ENCODE assay signal across 9 mouse cellular contexts in genomic region chr14:20319420-20319819, GRCm38 (mm10). TPM values are rescaled to one million over a fixed set of nuclear protein-coding genes. Genes with fewer than 3 reads are reported as not detected.
DNase-seq lines count a peak whose midpoint lies in the region; ATAC-seq and TF ChIP-seq lines count a peak whose summit lies in the region.
"Had no signal": no experiment of that assay in that cellular context is flagged by ENCODE, and none has a peak within 500 bp of the region (broad histone marks: within the 10 kb centered on the region; RNA-seq: fewer than 3 reads in every experiment).

No protein-coding gene starts in this region.

- no peak overlapping the region for H3K4me3 ChIP-seq in hindbrain, postnatal 0 days (ENCODE audit: low read length)
- H3K4me3 ChIP-seq in hindbrain, embryonic 16.5 days (ENCODE audit: low read length), result no peak overlapping the region
- no peak overlapping the region for H3K4me3 ChIP-seq in liver, embryonic 13.5 days (replicated peaks)
- H3K4me3 ChIP-seq: limb, embryonic 15.5 days had no signal

- H3K4me1 ChIP-seq in hindbrain, postnatal 0 days (ENCODE audit: insufficient read depth, low read length), result no peaks in the 10 kb centered on the region
- no peaks in the 10 kb centered on the region for H3K4me1 ChIP-seq in hindbrain, embryonic 16.5 days (ENCODE audit: control insufficient read depth, insufficient read depth, low read depth, low read length)
- H3K4me1 ChIP-seq in liver, embryonic 13.5 days (replicated peaks), result no peaks in the 10 kb centered on the region
- H3K4me1 ChIP-seq: limb, embryonic 15.5 days had no signal

- H3K27ac ChIP-seq in hindbrain, postnatal 0 days, result no peak overlapping the region
- H3K27ac ChIP-seq in hindbrain, embryonic 16.5 days (ENCODE audit: low read depth, low read length), result no peak overlapping the region
- H3K27ac ChIP-seq in liver, embryonic 13.5 days, result no peak overlapping the region
- H3K27ac ChIP-seq: limb, embryonic 15.5 days had no signal

- H3K27me3 ChIP-seq in hindbrain, postnatal 0 days (ENCODE audit: insufficient read depth, low read length), result no peaks in the 10 kb centered on the region
- H3K27me3 ChIP-seq in hindbrain, embryonic 16.5 days (replicated peaks; ENCODE audit: control insufficient read depth, insufficient read depth, low read length), result no peaks in the 10 kb centered on the region
- H3K27me3 ChIP-seq in liver, embryonic 13.5 days, result no peaks in the 10 kb centered on the region
- H3K27me3 ChIP-seq: limb, embryonic 15.5 days had no signal

- no peak overlapping the region for H3K9ac ChIP-seq in hindbrain, postnatal 0 days (replicated peaks; ENCODE audit: low read length)
- no peak overlapping the region for H3K9ac ChIP-seq in hindbrain, embryonic 16.5 days (ENCODE audit: low read depth, low read length)
- no peak overlapping the region for H3K9ac ChIP-seq in liver, embryonic 13.5 days
- H3K9ac ChIP-seq: limb, embryonic 15.5 days had no signal

- no peaks in the 10 kb centered on the region for H3K9me3 ChIP-seq in hindbrain, postnatal 0 days (ENCODE audit: low read length)
- H3K9me3 ChIP-seq in hindbrain, embryonic 16.5 days (ENCODE audit: control insufficient read depth, low read length), result no peaks in the 10 kb centered on the region
- no peaks in the 10 kb centered on the region for H3K9me3 ChIP-seq in liver, embryonic 13.5 days (replicated peaks)
- H3K9me3 ChIP-seq: limb, embryonic 15.5 days had no signal

- WGBS in hindbrain, postnatal 0 days, result 79% methylated on average over 3 of the region's 3 CpGs
- WGBS in hindbrain, embryonic 16.5 days, result 81% methylated on average over 3 of the region's 3 CpGs
- WGBS in liver, embryonic 13.5 days (ENCODE audit: insufficient replicate concordance), result 71% methylated on average over 3 of the region's 3 CpGs

- peak; percentile 44 for DNase-seq in hindbrain, postnatal 0 days (ENCODE audit: low spot score)
- DNase-seq in adrenal gland, postnatal 14 days, result peak; percentile 70
- DNase-seq in liver, embryonic 13.5 days, result peak; percentile 9
- DNase-seq in right cerebral cortex, postnatal 4 days, result peak; percentile 67
- DNase-seq in ovary, adult 18-20 months (ENCODE audit: low spot score), result no peak

- no peak for ATAC-seq in hindbrain, postnatal 0 days
- no peak for ATAC-seq in hindbrain, embryonic 16.5 days
- ATAC-seq in CD4-positive, CD25-positive, alpha-beta regulatory T cell, adult 4 months, result peak; percentile 53
- 0 out of 2 replicates have a peak, but pooled peaks have one; percentile 49 for ATAC-seq in erythroid progenitor cell, adult 5-6 weeks (replicated peaks; ENCODE audit: low FRiP score, poor library complexity, severe bottlenecking)
- no peak for ATAC-seq in liver, embryonic 13.5 days (ENCODE audit: low read depth)

- H3K4me2 ChIP-seq in hindbrain, postnatal 0 days (ENCODE audit: low read depth, low read length), result no peak overlapping the region
- H3K4me2 ChIP-seq in hindbrain, embryonic 16.5 days (ENCODE audit: low read length), result no peak overlapping the region
- H3K4me2 ChIP-seq in liver, embryonic 13.5 days, result no peak overlapping the region
- H3K4me2 ChIP-seq: limb, embryonic 15.5 days had no signal

- TF ChIP-seq CTCF in hindbrain, postnatal 0 days (IDR thresholded peaks at IDR 0.05; ENCODE audit: low read depth), result peak; percentile 70

- H3K36me3 ChIP-seq in hindbrain, postnatal 0 days (ENCODE audit: insufficient read depth, low read length), result peaks cover 26% of the 10 kb centered on the region
- H3K36me3 ChIP-seq in hindbrain, embryonic 16.5 days (ENCODE audit: control insufficient read depth, insufficient read depth, low read length), result peaks cover 15% of the 10 kb centered on the region
- H3K36me3 ChIP-seq in liver, embryonic 13.5 days, result peaks cover 46% of the 10 kb centered on the region

RNA-seq across cellular contexts. Expression of gene Nudt13, which starts 24.9 kb away (rescaled TPM):
- total RNA-seq in hindbrain, postnatal 0 days (2014; rRNA removed), result 10.3 and 13.4 TPM in 2 replicates
- polyA plus RNA-seq in hindbrain, postnatal 0 days (2015; fragmentation: Nextera tagmentation; extraction: Ambion mirVana), result 11.2 and 12.0 TPM in 2 replicates
- polyA plus RNA-seq in hindbrain, embryonic 16.5 days (2015; fragmentation: Nextera tagmentation; extraction: Ambion mirVana), result 15.8 and 16.4 TPM in 2 replicates
- 10 to 100 TPM; 25.3 to 30.3 TPM for polyA plus RNA-seq in CD4-positive, CD25-positive, alpha-beta regulatory T cell, adult 4 months (2017; shearing (Covaris generic))
- 49.0 and 51.9 TPM in 2 replicates for total RNA-seq in adrenal gland, postnatal 14 days (2021)
- 1.8 and 5.0 TPM in 2 replicates for total RNA-seq in erythroid progenitor cell, adult 5-6 weeks (2015; ENCODE audit: low replicate concordance)
- total RNA-seq in erythroid progenitor cell, adult 5-6 weeks (2017; ENCODE audit: low replicate concordance), result 3.9 and 15.0 TPM in 2 replicates
- polyA plus RNA-seq in liver, embryonic 13.5 days (2015; fragmentation: Nextera tagmentation; extraction: Ambion mirVana), result 6.3 and 7.4 TPM in 2 replicates

RNA-seq across cellular contexts. Expression of gene Ecd, which starts 28.5 kb away (rescaled TPM):
- 29.8 and 38.6 TPM in 2 replicates for total RNA-seq in hindbrain, postnatal 0 days (2014; rRNA removed)
- 37.3 and 38.4 TPM in 2 replicates for polyA plus RNA-seq in hindbrain, postnatal 0 days (2015; fragmentation: Nextera tagmentation; extraction: Ambion mirVana)
- 46.5 and 52.5 TPM in 2 replicates for polyA plus RNA-seq in hindbrain, embryonic 16.5 days (2015; fragmentation: Nextera tagmentation; extraction: Ambion mirVana)
- 10 to 100 TPM; 70.5 to 80.7 TPM for polyA plus RNA-seq in CD4-positive, CD25-positive, alpha-beta regulatory T cell, adult 4 months (2017; shearing (Covaris generic))
- total RNA-seq in adrenal gland, postnatal 14 days (2021), result 39.2 and 46.9 TPM in 2 replicates
- total RNA-seq in erythroid progenitor cell, adult 5-6 weeks (2015; ENCODE audit: low replicate concordance), result 13.7 and 15.1 TPM in 2 replicates
- 13.1 and 23.3 TPM in 2 replicates for total RNA-seq in erythroid progenitor cell, adult 5-6 weeks (2017; ENCODE audit: low replicate concordance)
- polyA plus RNA-seq in liver, embryonic 13.5 days (2015; fragmentation: Nextera tagmentation; extraction: Ambion mirVana), result 35.6 and 39.2 TPM in 2 replicates

RNA-seq across cellular contexts. Expression of gene Fam149b, which starts 28.5 kb away (rescaled TPM):
- total RNA-seq in hindbrain, postnatal 0 days (2014; rRNA removed), result 42.1 and 44.4 TPM in 2 replicates
- polyA plus RNA-seq in hindbrain, postnatal 0 days (2015; fragmentation: Nextera tagmentation; extraction: Ambion mirVana), result 25.9 and 28.8 TPM in 2 replicates
- polyA plus RNA-seq in hindbrain, embryonic 16.5 days (2015; fragmentation: Nextera tagmentation; extraction: Ambion mirVana), result 40.1 and 40.4 TPM in 2 replicates
- polyA plus RNA-seq in CD4-positive, CD25-positive, alpha-beta regulatory T cell, adult 4 months (2017; shearing (Covaris generic)), result 10 to 100 TPM; 67.6 to 71.9 TPM
- 35.6 and 40.0 TPM in 2 replicates for total RNA-seq in adrenal gland, postnatal 14 days (2021)
- 13.4 and 27.4 TPM in 2 replicates for total RNA-seq in erythroid progenitor cell, adult 5-6 weeks (2015; ENCODE audit: low replicate concordance)
- 17.8 and 24.6 TPM in 2 replicates for total RNA-seq in erythroid progenitor cell, adult 5-6 weeks (2017; ENCODE audit: low replicate concordance)
- polyA plus RNA-seq in liver, embryonic 13.5 days (2015; fragmentation: Nextera tagmentation; extraction: Ambion mirVana), result 8.2 and 8.4 TPM in 2 replicates

RNA-seq across cellular contexts. Expression of gene Kcnk16, which starts 50.4 kb away (rescaled TPM):
- 0.18 TPM in 1 of 2 replicates, not detected in the other for total RNA-seq in hindbrain, postnatal 0 days (2014; rRNA removed)
- not detected in 2 replicates for polyA plus RNA-seq in hindbrain, postnatal 0 days (2015; fragmentation: Nextera tagmentation; extraction: Ambion mirVana)
- polyA plus RNA-seq in hindbrain, embryonic 16.5 days (2015; fragmentation: Nextera tagmentation; extraction: Ambion mirVana), result 0.09 TPM in 1 of 2 replicates, not detected in the other
- polyA plus RNA-seq in CD4-positive, CD25-positive, alpha-beta regulatory T cell, adult 4 months (2017; shearing (Covaris generic)), result not detected
- total RNA-seq in adrenal gland, postnatal 14 days (2021), result not detected in 2 replicates
- not detected in 2 replicates for total RNA-seq in erythroid progenitor cell, adult 5-6 weeks (2015; ENCODE audit: low replicate concordance)
- total RNA-seq in erythroid progenitor cell, adult 5-6 weeks (2017; ENCODE audit: low replicate concordance), result not detected in 2 replicates
- 4.3 and 4.6 TPM in 2 replicates for polyA plus RNA-seq in liver, embryonic 13.5 days (2015; fragmentation: Nextera tagmentation; extraction: Ambion mirVana)

Comparison
In these comparisons a context has a peak if more than half of its experiments do, and no peak if none do; other contexts are left out.
1. ATAC-seq: peak in CD4-positive, CD25-positive, alpha-beta regulatory T cell, adult 4 months (single experiment) and erythroid progenitor cell, adult 5-6 weeks (single experiment); none in hindbrain, postnatal 0 days (single experiment), hindbrain, embryonic 16.5 days (single experiment) and liver, embryonic 13.5 days (single experiment).